Mouse (Mus musculus): ENCODE measurements around the gene Tspan10.

DNA sequence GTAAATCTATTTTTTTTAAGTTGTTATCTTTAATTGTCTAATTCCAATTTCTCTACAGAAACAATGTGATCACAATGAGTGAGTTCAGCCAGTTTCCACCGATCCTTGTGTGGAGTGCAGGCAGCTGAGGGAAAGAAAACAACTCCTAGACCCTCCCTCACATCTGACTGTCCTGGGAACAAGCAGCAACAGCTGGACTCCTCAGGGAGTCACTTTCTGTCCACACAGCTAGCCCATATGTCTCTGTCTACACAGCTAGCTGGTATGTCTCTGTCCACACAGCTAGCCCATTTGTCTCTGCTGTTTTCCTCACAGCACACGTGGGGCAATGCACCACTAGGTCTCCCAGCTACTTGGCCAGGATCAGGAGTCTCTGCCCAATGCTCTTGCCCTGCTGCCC is 44.8 kb upstream of the Tspan10 start:
- TF ChIP-seq POLR2A (IDR thresholded peaks at IDR 0.05; ENCODE audit: insufficient read length, low read depth) (no peak), POLR2AphosphoS2 (IDR thresholded peaks at IDR 0.05; ENCODE audit: insufficient read length, low read depth) (no peak), TCF12 (IDR thresholded peaks at IDR 0.05; ENCODE audit: insufficient read depth, poor library complexity, severe bottlenecking) (no peak), CEBPB (IDR thresholded peaks at IDR 0.05; ENCODE audit: insufficient read depth, poor library complexity, severe bottlenecking) (no peak), SRF (IDR thresholded peaks at IDR 0.05; ENCODE audit: control insufficient read depth, insufficient read length, low read depth) (no peak)
